Mouse (Mus musculus) ES-Bruce4 (cell line): Measurements from ENCODE around the gene Gpx4.

Source experiments
- CTCF ChIP-seq: IDR thresholded peaks from one replicate; pipeline ENCODE4 v1.8.1; 2011; ENCODE audit warnings: low read depth, low read length
- EP300 ChIP-seq: IDR thresholded peaks from 2 replicates; pipeline ENCODE4 v1.6.1; 2011; ENCODE audit warnings: low read depth, low read length; ENCODE audit not compliant: insufficient read depth
- POLR2A ChIP-seq: IDR thresholded peaks from one replicate; pipeline ENCODE4 v1.8.1; 2011; ENCODE audit warnings: low read length; ENCODE audit not compliant: insufficient read depth

- TF ChIP-seq CTCF, result no peak
- TF ChIP-seq POLR2A, result no peak
- TF ChIP-seq EP300, result no peak
These were observed 33.6 kb downstream of the Gpx4 start for GRCm38 (mm10) chr10:80080396-80081070.
